Mouse (Mus musculus): Measurements from ENCODE around the gene Dtx3l. TPM values are rescaled to one million over a fixed set of nuclear protein-coding genes. Genes with fewer than 3 reads are reported as not detected.

The Dtx3l gene
- polyA plus RNA-seq (2017; shearing (Covaris generic)), result 10 to 100 TPM; 46.9 to 61.1 TPM

GRCm38 (mm10) chr16:35938211-35939151, at the start of gene Dtx3l, which contains the start of gene Parp9:
Gene Dtx3l (minus strand): TSS chr16:35939151.
Gene Parp9 (plus strand): TSS chr16:35938470.

GRCm38 (mm10) chr16:35978450-35978849, 39.5 kb upstream of the Dtx3l start, which contains the start of gene Kpna1:
Gene Kpna1 (plus strand): TSS chr16:35978750.

Other genes with a start within 250 kb of the Dtx3l start
- gene Dirc2, start 169.8 kb downstream of the Dtx3l start, polyA plus RNA-seq (2017; shearing (Covaris generic)), result 10 to 100 TPM; 25.3 to 26.9 TPM
- 10 to 100 TPM; 23.8 to 30.4 TPM for gene Hspbap1, start 168.8 kb downstream of the Dtx3l start, polyA plus RNA-seq (2017; shearing (Covaris generic))
- gene Parp14, start 67.6 kb downstream of the Dtx3l start, polyA plus RNA-seq (2017; shearing (Covaris generic)), result 10 to 100 TPM; 58.4 to 84.9 TPM
- 10 to 100 TPM; 84.8 to 85.1 TPM for gene Parp9, start 681 bp downstream of the Dtx3l start, polyA plus RNA-seq (2017; shearing (Covaris generic))
- gene Kpna1, start 39.6 kb upstream of the Dtx3l start, polyA plus RNA-seq (2017; shearing (Covaris generic)), result 10 to 100 TPM; 58.2 to 72.5 TPM
- 1 to 10 TPM; 6.3 to 7.4 TPM for gene Wdr5b, start 102.0 kb upstream of the Dtx3l start, polyA plus RNA-seq (2017; shearing (Covaris generic))
- 100 to 1,000 TPM; 109 to 113 TPM for gene Fam162a, start 132.4 kb upstream of the Dtx3l start, polyA plus RNA-seq (2017; shearing (Covaris generic))
- 10 to 100 TPM; 30.5 to 40.8 TPM for gene Ccdc58, start 132.5 kb upstream of the Dtx3l start, polyA plus RNA-seq (2017; shearing (Covaris generic))
- under 1 TPM in 1 of 2 experiments, not detected in 1; 0.94 TPM for gene Csta1, start 192.1 kb upstream of the Dtx3l start, polyA plus RNA-seq (2017; shearing (Covaris generic))
- gene Stfa2l1, start 217.7 kb upstream of the Dtx3l start, polyA plus RNA-seq (2017; shearing (Covaris generic)), result not detected
- not detected for gene Gm5483, start 245.1 kb upstream of the Dtx3l start, polyA plus RNA-seq (2017; shearing (Covaris generic))